Mouse (Mus musculus): ENCODE measurements around the gene R3hdm2. TPM values are rescaled to one million over a fixed set of nuclear protein-coding genes. Genes with fewer than 3 reads are reported as not detected.

R3hdm2 gene
- 99.2 and 118 TPM in 2 replicates for polyA plus RNA-seq (2011; ENCODE audit: insufficient read length, low read depth, missing spikeins)

GRCm38 (mm10) chr10:127380251-127380691 is at the start of gene R3hdm2:
Gene R3hdm2, plus strand, starts transcription at chr10:127380327.
- Histone ChIP-seq H3K4me3 (ENCODE audit: insufficient read depth, low read length) (peak within 1 kb of the TSS; percentile 83), H3K27ac (ENCODE audit: insufficient read depth, low read length) (peak within 1 kb of the TSS; percentile 78), H3K4me1 (ENCODE audit: control insufficient read depth, insufficient read depth, low read length) (no peaks in the 10 kb centered on the region)
- TF ChIP-seq CTCF (IDR thresholded peaks at IDR 0.05; ENCODE audit: borderline replicate concordance, insufficient read depth, low read length) (no peak), POLR2A (IDR thresholded peaks at IDR 0.05; ENCODE audit: low read depth, low read length) (peak; percentile 54)

DNA sequence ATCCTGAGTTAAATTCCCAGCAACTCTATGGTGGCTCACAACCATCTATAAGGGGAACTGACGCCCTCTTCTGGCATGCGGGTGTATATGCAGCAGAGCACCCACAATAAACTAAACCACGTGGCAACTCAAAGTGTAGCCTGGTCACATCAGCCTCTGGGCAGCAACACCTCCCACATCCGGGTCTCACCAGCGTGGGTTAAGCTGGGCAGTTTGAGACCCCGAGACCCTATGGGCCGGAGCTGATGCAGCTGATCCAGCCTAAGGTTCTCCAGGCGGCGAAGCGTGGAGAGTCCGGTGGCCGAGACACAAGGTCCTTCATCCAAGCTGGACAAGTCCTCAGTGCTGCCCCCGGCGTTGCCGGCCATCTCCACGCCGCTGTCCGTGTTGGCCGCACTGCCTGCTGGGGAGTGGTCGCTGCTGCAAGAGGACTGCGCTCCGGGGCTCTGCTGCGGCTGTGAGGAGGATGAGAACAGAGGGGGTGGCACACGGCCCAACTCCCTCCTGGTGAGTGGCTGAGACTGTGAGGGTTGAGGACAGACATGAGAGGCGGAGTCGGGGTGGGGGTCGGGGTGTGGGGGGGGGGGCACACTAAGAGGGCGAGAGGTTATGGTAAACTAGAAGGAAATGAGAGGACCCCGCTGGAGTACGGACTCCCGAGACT is 47.8 kb upstream of the R3hdm2 start:
- Histone ChIP-seq H3K4me1 (ENCODE audit: control insufficient read depth, insufficient read depth, low read length) (no peaks in the 10 kb centered on the region), H3K27ac (ENCODE audit: insufficient read depth, low read length) (no peak overlapping the region), H3K4me3 (ENCODE audit: insufficient read depth, low read length) (no peak overlapping the region)
- no peak for TF ChIP-seq CTCF (IDR thresholded peaks at IDR 0.05; ENCODE audit: borderline replicate concordance, insufficient read depth, low read length)
- no peak for TF ChIP-seq POLR2A (IDR thresholded peaks at IDR 0.05; ENCODE audit: low read depth, low read length)

DNA sequence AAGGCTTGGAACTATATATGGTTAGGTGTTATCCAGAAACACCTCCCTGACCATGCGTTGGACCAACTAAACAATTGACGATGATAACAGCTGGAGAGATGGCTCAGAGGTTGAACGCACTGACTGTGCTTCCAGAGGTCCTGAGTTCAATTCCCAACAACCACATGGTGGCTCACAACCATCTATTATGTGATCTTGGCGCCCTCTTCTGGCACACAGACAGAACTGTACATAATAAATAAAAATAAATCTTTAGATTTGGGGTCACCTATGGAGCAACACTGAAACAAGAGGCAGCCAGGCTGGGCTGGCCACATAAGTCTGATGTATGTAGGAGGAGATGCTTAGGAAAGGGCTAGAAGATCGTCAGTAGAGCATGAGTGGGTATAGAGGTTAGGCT is 47.0 kb upstream of the R3hdm2 start:
- Histone ChIP-seq H3K27ac (ENCODE audit: insufficient read depth, low read length) (no peak overlapping the region), H3K4me3 (ENCODE audit: insufficient read depth, low read length) (no peak overlapping the region), H3K4me1 (ENCODE audit: control insufficient read depth, insufficient read depth, low read length) (no peaks in the 10 kb centered on the region)
- no peak for TF ChIP-seq CTCF (IDR thresholded peaks at IDR 0.05; ENCODE audit: borderline replicate concordance, insufficient read depth, low read length)
- no peak for TF ChIP-seq POLR2A (IDR thresholded peaks at IDR 0.05; ENCODE audit: low read depth, low read length)

- TF ChIP-seq POLR2A (IDR thresholded peaks at IDR 0.05; ENCODE audit: low read depth, low read length): no peak
- TF ChIP-seq CTCF (IDR thresholded peaks at IDR 0.05; ENCODE audit: borderline replicate concordance, insufficient read depth, low read length): no peak
- H3K27ac ChIP-seq (ENCODE audit: insufficient read depth, low read length): no peak overlapping the region
- H3K4me3 ChIP-seq (ENCODE audit: insufficient read depth, low read length): no peak overlapping the region
- no peaks in the 10 kb centered on the region for H3K4me1 ChIP-seq (ENCODE audit: control insufficient read depth, insufficient read depth, low read length)
Measured at GRCm38 (mm10) chr10:127335271-127335670, 44.9 kb upstream of the R3hdm2 start.

DNA sequence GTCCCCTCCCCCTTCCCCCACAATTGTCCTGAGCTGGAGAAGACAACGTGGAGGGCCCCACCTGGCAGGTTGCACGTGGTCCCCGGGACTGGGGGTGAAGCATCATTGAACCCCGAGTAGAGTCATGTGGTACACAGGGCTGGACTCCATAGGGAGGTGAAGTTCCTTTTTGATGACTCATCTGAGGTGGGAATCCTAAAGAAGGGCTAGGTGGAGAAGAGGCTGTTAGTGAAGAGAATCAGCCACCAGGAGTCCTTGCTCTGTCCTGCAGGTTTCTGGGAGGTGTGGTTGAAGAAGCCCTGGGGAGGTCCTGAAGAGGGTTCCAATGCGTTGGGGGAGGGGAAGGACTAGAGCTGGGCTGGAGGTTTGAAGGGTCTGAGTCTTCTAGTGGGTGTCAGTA is 43.2 kb upstream of the R3hdm2 start:
- Histone ChIP-seq H3K4me1 (ENCODE audit: control insufficient read depth, insufficient read depth, low read length) (no peaks in the 10 kb centered on the region), H3K27ac (ENCODE audit: insufficient read depth, low read length) (no peak overlapping the region), H3K4me3 (ENCODE audit: insufficient read depth, low read length) (no peak overlapping the region)
- no peak for TF ChIP-seq CTCF (IDR thresholded peaks at IDR 0.05; ENCODE audit: borderline replicate concordance, insufficient read depth, low read length)
- no peak for TF ChIP-seq POLR2A (IDR thresholded peaks at IDR 0.05; ENCODE audit: low read depth, low read length)

GRCm38 (mm10) chr10:127337536-127338099 is 42.5 kb upstream of the R3hdm2 start:
- H3K4me1 ChIP-seq (ENCODE audit: control insufficient read depth, insufficient read depth, low read length): no peaks in the 10 kb centered on the region
- no peak for TF ChIP-seq POLR2A (IDR thresholded peaks at IDR 0.05; ENCODE audit: low read depth, low read length)
- no peak for TF ChIP-seq CTCF (IDR thresholded peaks at IDR 0.05; ENCODE audit: borderline replicate concordance, insufficient read depth, low read length)

GRCm38 (mm10) chr10:127338930-127339682 is 41.0 kb upstream of the R3hdm2 start:
- H3K4me1 ChIP-seq (ENCODE audit: control insufficient read depth, insufficient read depth, low read length): no peaks in the 10 kb centered on the region
- H3K27ac ChIP-seq (ENCODE audit: insufficient read depth, low read length): 0 out of 2 replicates have a peak overlapping the region, but pooled peaks have one; percentile 34
- H3K4me3 ChIP-seq (ENCODE audit: insufficient read depth, low read length): peak overlapping the region; percentile 54
- TF ChIP-seq CTCF (IDR thresholded peaks at IDR 0.05; ENCODE audit: borderline replicate concordance, insufficient read depth, low read length): peak; percentile 46; the same call in 1 of the 2 replicates
- TF ChIP-seq POLR2A (IDR thresholded peaks at IDR 0.05; ENCODE audit: low read depth, low read length): no peak

More at GRCm38 (mm10) chr10:127337536-127338099, 42.5 kb upstream of the R3hdm2 start:
- no peak overlapping the region for H3K27ac ChIP-seq (ENCODE audit: insufficient read depth, low read length)
- no peak overlapping the region for H3K4me3 ChIP-seq (ENCODE audit: insufficient read depth, low read length)

DNA sequence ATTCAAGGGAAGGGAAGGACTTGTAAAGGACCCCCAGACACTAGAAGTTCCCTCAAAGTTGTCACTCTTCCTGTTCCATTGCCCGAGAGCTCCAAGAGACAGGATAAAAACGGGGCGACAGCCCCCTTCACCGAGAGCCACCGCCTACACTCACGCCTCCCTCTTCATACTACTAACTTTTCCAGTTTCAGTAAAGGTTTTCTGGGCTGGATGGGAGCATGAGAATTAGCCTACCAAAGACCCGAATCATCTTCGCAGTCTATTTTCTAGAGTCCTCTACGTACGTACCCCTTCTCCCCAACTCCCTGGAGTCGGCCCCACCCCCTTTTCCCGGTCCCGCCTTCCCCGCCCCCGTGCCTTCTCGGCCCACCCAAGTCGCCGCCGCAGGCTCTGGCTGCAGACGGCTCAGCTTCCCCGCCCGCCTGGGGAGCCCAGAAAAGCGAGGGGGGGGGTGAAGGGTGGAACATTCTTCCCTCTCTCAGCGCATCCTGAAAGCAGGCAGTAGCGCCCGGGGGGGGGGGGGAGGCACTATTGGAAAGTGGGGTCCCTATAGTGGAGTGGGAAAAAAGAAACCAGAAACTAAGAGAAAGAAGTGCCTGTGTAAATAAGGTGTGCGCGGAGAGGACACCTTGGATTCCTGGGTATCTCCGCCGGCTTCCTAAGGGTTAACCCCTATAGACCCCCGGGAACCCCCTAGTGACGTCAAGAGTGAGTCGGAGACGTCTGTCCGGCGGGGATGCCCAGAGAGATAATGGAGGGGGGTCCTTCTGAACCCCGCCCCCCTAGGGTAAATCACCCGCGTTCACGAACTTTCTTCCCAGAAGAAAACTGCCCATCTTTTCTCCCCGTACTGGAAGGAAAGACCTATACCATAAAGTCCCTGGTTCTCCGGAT is 40.2 kb upstream of the R3hdm2 start:
- Histone ChIP-seq H3K27ac (ENCODE audit: insufficient read depth, low read length) (no peak overlapping the region), H3K4me3 (ENCODE audit: insufficient read depth, low read length) (peak overlapping the region; percentile 54), H3K4me1 (ENCODE audit: control insufficient read depth, insufficient read depth, low read length) (no peaks in the 10 kb centered on the region)
- TF ChIP-seq CTCF (IDR thresholded peaks at IDR 0.05; ENCODE audit: borderline replicate concordance, insufficient read depth, low read length) (no peak), POLR2A (IDR thresholded peaks at IDR 0.05; ENCODE audit: low read depth, low read length) (no peak)
